Mouse (Mus musculus): ENCODE results near the gene Taf1.

The Taf1 gene

GRCm38 (mm10) chrX:101532347-101533221 lies at the start of gene Taf1:
TSS of gene Taf1 (plus strand) at chrX:101532734.
- DNase-seq: peak; percentile 84 to 90

GRCm38 (mm10) chrX:101486487-101487152 lies 45.9 kb upstream of the Taf1 start:
- peak; percentile 45 to 54 for DNase-seq

DNA sequence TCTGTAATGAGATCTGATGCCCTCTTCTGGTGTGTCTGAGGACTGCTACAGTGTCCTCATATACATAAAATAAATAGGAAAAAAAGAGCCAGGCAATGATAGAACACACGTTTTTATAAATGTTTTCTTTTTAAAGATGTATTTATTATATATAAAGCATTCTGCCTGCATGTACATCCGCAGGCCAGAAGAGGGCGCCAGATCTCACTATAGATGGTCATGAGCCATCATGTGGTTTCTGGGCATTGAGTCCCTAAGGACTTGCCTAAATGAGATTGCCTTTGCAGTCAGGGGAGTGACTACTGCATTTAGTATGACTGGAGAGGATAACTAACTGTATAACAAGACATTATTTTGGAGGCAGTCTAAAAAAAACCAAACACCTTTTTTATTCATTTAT lies 27.9 kb upstream of the Taf1 start:
- DNase-seq: peak; percentile 65 to 70

GRCm38 (mm10) chrX:101515710-101516109 lies 16.8 kb upstream of the Taf1 start:
- no peak for DNase-seq

GRCm38 (mm10) chrX:101518006-101518405 lies 14.5 kb upstream of the Taf1 start:
- DNase-seq: no peak

DNA sequence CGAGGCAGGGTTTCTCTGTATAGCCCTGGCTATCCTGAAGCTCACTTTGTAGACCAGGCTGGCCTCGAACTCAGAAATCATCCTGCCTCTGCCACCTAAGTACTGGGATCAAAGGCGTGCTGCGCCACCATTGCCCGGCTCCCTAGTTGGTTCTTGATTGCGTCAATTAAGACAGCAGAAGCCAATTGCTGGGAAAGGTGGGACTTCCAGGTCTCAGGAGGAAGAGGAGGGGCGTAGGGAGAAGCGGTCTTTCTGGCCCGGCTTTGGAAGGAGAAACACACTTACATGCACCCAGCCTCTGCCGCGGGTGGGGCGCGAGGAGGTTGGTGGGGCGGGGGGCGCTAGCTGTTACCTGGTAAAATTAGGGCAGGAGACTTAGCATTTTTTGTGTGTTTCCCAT lies 10.5 kb upstream of the Taf1 start:
- peak in 1 of 2 experiments; percentile 8 for DNase-seq

GRCm38 (mm10) chrX:101527356-101527755 lies 5.2 kb upstream of the Taf1 start:
- peak; percentile 31 for DNase-seq

- DNase-seq: no peak
These were observed 52.9 kb downstream of the Taf1 start for GRCm38 (mm10) chrX:101585455-101585854.

GRCm38 (mm10) chrX:101616183-101616582 lies 83.6 kb downstream of the Taf1 start:
- DNase-seq: no peak

DNA sequence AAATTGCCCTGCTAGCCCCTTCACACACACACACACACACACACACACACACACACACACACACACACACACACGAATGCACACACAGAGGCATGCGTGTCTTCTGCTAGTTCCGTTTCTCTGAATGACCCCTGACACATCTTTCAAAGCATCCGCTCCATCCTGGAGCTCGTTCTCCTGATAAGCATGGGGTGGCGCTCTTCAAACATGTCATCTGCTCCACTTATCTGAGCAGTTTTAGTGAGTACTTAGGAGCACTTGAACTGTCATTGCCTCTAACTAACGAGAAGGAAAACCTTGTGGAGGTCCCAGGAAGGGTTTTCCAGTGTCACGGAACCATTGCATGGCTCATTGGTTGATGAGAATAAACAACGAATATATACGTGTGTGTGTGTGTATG lies 85.4 kb downstream of the Taf1 start:
- no peak for DNase-seq

DNA sequence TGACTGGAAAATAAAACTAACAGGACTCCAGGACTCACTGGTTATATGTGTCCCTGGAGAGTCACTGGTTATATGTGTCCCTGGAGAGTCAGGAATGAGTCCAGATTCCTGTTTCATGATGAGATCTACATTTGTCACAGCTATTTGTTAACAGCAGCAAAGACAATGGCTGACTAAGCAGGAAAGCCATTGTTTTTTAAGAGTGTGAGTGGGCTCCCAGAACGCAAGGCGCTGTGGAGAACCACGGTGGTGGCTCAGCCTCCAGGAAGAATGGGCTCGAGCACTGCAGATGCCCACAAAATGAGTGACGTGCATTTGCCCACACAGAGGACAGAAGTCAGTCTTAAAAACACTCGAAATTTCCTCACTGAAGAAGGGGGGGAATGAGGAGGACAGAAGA lies 87.8 kb downstream of the Taf1 start:
- no peak for DNase-seq

GRCm38 (mm10) chrX:101622539-101622938 lies 90.0 kb downstream of the Taf1 start:
- DNase-seq: no peak

- DNase-seq: no peak
These were observed 104.4 kb downstream of the Taf1 start for GRCm38 (mm10) chrX:101636821-101637525.

DNA sequence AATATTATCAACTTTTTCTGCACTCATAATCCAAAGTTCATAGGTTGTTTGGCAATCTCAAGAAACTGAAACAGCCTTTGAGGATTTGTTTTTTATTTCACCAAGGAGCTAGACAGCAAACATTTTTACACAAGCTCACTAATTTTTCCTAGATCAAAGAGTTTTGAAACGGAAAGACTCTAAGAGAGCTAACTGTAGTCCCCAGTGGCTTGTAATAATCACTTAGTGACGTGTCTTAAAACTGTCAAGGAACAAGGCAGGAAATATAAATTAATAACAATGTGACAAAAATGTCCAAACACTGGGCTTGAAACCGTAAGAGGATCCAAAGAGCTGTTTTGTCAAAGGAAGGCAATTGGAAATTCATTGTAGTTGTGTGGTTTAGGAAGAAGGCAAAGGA lies 106.3 kb downstream of the Taf1 start:
- no peak for DNase-seq

DNA sequence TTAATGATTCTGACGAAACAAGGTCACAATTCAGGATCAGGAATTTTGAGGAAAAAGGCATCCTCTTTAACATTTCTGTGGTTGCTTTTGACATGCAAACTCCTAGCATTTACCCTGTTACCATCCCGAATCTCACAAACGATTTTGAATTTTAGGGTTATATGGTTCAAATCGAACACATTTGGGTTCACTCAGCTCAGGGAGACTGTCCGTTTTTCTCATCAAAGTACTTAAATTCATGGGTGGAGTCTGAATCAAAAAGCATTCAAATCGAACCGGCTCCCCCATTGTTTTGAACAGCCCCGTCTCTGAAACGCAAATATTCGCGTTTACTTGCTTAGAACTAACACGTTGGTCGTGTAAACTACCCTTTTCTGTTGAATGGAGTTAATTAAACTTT lies 106.8 kb downstream of the Taf1 start:
- DNase-seq: peak; percentile 34 to 36

DNA sequence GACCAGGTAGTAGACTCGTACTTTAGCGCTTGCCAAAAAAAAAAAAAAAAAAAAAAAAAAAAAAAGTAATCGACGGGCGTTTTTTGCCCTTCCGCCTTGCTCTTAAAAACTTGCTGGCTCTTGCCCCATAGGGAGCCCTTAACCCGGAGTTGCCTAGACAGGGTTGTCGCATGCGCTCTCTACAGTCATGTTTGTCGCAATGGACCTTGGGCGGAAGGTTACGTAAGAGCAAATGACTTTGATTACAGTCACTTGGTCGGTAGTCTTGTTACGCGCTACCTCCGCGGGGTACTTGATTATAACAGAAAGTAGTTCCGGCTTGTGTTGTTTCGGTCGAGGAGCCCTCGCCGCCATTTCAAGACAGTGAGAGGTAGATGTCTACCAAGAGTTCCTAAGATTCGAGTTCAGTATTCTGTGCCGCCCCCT lies 107.2 kb downstream of the Taf1 start, which contains the start of gene Ogt:
TSS of gene Ogt (plus strand) at position 320 of the 426 bp plus-strand sequence.
- DNase-seq: peak; percentile 88 to 90

DNA sequence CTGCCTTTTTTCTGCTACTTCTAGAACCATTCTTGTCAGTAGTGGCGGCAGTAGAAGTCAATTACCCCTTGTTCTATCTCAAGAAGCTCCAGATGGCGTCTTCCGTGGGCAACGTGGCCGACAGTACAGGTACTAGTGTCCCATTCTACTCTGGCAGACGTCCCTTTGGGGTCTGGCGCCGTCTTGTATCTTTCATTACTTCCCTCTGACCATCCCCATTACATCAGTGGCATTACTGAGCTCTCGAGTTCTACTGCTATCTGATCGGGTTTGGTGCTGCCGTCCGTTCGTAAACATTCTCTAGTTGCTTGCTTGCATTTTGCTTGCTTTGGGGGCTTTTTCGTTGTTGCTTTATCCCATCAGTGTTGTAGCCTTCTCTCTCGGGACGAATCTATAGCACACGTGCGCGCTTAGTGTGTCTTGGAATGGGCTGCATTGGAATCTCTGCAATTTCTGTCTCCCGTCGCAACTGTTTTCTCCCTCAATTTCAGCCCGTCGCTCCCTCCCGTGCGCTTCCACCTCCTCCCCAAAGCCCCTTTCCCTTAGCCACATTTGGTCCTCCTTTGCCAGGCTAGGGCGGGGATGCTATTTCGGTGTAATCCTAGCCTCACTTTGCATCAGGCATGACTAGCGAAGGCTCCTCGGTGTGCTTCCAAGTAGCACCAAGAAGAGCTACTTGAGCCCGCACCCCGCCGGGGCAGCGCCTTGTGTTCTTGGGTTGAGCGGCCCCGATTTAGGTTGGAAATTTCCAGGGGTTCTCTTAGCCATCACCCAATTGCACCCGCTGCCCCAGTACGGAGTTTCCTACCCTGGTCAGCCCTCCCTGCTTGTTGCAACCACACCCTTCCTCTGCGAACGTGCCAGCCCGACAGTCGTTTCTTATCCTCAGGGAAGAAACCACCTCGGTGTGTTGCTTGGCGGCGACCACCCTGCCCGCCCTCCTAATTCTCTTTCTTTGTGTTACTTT lies 107.9 kb downstream of the Taf1 start:
- peak; percentile 33 to 40 for DNase-seq

GRCm38 (mm10) chrX:101641161-101641530 lies 108.6 kb downstream of the Taf1 start:
- no peak for DNase-seq

DNA sequence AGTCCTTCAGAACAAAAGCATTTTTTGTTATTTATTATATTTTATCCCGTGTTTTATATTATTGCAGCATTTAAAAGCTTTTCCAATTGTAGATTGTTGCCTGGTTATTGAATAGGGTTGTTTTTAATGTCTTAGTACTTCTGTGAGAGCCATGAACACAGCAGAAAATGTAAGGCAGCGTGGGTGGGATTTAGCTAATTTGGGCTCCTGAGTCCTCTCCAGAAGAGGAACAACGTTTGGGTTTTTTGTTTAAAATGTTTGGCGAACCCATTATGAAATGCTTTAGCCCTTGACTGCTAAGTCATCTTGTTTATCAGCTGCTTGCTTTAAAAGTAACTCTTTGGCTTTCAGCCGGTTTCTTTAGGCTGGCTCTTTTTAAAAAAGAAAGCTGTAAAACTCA lies 109.6 kb downstream of the Taf1 start:
- no peak for DNase-seq

DNA sequence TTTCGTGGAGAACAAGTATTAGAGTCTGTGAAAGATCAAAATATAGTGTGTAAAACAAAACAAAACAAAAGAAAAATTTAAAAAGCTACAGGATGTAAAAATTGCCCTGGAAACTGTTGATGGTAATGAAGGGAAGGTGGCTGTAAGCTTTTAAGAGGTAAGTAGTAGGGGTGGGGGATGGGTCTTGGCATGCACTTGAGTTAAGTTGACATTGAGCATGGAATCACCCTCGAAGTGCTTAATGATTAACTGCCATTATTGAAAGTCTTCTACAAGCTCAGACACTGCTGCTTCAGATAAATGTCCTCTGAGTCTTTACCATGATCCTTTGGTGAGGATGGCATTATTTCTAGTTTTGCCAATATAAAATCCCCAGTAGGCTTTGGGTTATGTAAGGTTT lies 112.8 kb downstream of the Taf1 start:
- no peak for DNase-seq

DNA sequence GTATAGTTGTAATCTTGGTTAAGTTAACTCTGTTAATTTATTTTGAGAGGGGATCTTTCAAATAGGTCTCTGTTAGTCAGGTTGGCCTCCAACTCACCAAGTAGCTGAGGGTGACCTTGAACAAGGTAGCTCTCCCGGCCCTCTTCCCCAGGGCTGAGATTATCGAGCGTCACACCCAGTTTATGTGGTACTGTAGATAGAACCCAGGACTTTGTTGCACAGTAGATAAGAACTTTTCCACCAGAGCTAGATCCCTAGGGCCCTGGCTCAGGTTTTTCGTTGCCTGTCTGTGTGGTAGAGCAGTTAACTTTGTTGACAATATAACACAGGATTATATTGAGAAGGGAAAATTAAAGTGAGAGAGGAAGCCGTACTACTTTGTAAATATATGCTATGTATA lies 114.1 kb downstream of the Taf1 start:
- no peak for DNase-seq
